Mouse (Mus musculus) kidney, postnatal 0 days (tissue): ENCODE measurements around the gene Cpeb1. TPM values are rescaled to one million over a fixed set of nuclear protein-coding genes. Genes with fewer than 3 reads are reported as not detected.
"Not testable (repeated sequence)": the region's sequence is repeated elsewhere in the genome, so short reads cannot be mapped to it uniquely, and the experiment has no call there.

Experiments used
- ATAC-seq: fragments of 200-750 bp; cut with Nextera tagmentation; replicated peaks from 2 replicates; pipeline ENCODE4 v1.8.0; 2017; ENCODE audit warnings: low read depth, moderate number of reproducible peaks, moderate TSS enrichment, moderate library complexity; ENCODE audit not compliant: low FRiP score
- DNase-seq: peaks from one replicate; pipeline ENCODE4 v3.0.0-alpha.2; 2016; ENCODE audit warnings: low spot score
- H3K27ac ChIP-seq: fragments of 300-500 bp; sonication (generic); 2 replicates; pipeline ENCODE4 v1.5.1; 2014; ENCODE audit warnings: mild to moderate bottlenecking
- H3K27me3 ChIP-seq: fragments of 300-500 bp; sonication (generic); 2 replicates; pipeline ENCODE4 v1.6.1; 2014; ENCODE audit warnings: low read length, mixed read lengths; ENCODE audit not compliant: insufficient read depth
- H3K36me3 ChIP-seq: fragments of 300-500 bp; sonication (generic); 2 replicates; pipeline ENCODE4 v1.6.1; 2014; ENCODE audit warnings: low read length, mixed read lengths; ENCODE audit not compliant: insufficient read depth
- H3K4me1 ChIP-seq: fragments of 300-500 bp; sonication (generic); replicated peaks from 2 replicates; pipeline ENCODE4 v1.6.1; 2014; ENCODE audit warnings: antibody characterized with exemption, low read length, mixed read lengths; ENCODE audit not compliant: insufficient read depth
- H3K4me2 ChIP-seq: fragments of 300-500 bp; sonication (generic); 2 replicates; pipeline ENCODE4 v1.6.1; 2014; ENCODE audit warnings: mild to moderate bottlenecking, low read length, moderate library complexity, mixed read lengths
- H3K4me3 ChIP-seq: fragments of 300-500 bp; sonication (generic); replicated peaks from 2 replicates; pipeline ENCODE4 v1.5.1; 2014; ENCODE audit warnings: low read depth, low read length
- H3K9ac ChIP-seq: fragments of 300-500 bp; sonication (generic); 2 replicates; pipeline ENCODE4 v1.6.1; 2014; ENCODE audit warnings: low read depth, low read length
- H3K9me3 ChIP-seq: fragments of 300-500 bp; sonication (generic); replicated peaks from 2 replicates; pipeline ENCODE4 v1.6.1; 2016; ENCODE audit warnings: low read length, inconsistent platforms, mixed read lengths
- CTCF ChIP-seq: IDR thresholded peaks from 2 replicates; pipeline ENCODE4 v1.5.1; 2016; ENCODE audit warnings: antibody characterized with exemption, low read depth, mild to moderate bottlenecking, moderate library complexity
- WGBS: fragments of 180-500 bp; shearing (Covaris S2); extraction: QIAGEN DNeasy Blood & Tissue Kit; methylation state at CpG from one replicate; pipeline ENCODE4 v1.1.7; 2014; 5-methylcytosine and 5-hydroxymethylcytosine counted together
- polyA plus RNA-seq: library from polyadenylated mRNA; unstranded; fragments of >200 nt; fragmentation: Nextera tagmentation; extraction: Ambion mirVana; gene quantifications from 2 replicates; pipeline ENCODE4 v1.2.1, GENCODE M21; 2015

Cpeb1 gene
- polyA plus RNA-seq, 1 experiment from 2014 or later = 0.39 TPM

DNA sequence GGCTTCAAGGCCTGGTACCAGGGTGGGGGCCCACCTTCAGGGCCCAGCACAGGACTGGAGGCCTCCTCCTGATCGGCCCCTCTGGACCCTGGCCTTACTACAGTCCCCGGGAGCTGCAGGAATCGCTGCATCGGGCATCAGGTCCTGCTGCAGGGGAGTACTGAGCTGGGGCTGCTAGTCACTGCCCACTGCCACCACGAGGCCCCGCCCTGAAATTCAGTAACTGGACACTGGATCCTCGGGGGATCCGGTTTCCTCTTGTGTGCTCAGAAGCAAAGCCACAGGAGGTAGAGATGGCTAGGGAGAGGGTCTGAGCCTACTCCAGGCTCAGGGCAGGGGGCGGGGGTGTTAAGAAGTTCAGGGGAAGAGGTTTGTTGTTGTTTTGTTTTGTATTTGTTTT, 34.4 kb upstream of the Cpeb1 start:
- no peak overlapping the region for H3K4me2 ChIP-seq
- H3K9ac ChIP-seq = no peak overlapping the region
- H3K4me1 ChIP-seq = no peaks in the 10 kb centered on the region
- no peaks in the 10 kb centered on the region for H3K9me3 ChIP-seq
- no peak overlapping the region for H3K4me3 ChIP-seq
- no peak for ATAC-seq
- 10% methylated on average over 9 of the region's 9 CpGs for WGBS
- no peaks in the 10 kb centered on the region for H3K36me3 ChIP-seq
- H3K27ac ChIP-seq = no peak overlapping the region
- TF ChIP-seq CTCF = no peak
- peak; percentile 39 for DNase-seq
- H3K27me3 ChIP-seq = 0 out of 2 replicates have a peak, but pooled peaks cover 3% of the 10 kb centered on the region

DNA sequence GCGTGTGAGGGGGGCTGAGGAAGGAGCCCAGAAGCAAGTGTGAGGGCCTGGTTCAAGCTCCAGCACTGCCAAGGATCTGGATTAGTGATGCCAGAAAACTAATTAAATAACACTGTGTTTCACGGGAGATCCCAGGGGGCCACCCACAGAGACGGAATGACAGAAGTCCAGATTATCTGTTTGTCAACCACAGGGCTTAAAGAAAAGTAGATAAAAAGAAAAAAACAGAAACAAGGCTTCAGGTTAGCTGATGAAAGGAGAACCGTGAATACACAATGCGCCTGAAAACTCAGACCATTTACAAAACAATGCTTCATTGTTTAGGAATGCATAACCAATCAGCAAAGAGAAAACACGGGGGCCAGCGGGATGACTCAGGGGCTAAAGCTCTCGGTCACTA, 25.5 kb upstream of the Cpeb1 start:
- ATAC-seq (no peak), DNase-seq (no peak)
- H3K9ac ChIP-seq = no peak overlapping the region
- peaks cover 4% of the 10 kb centered on the region; the same call in 1 of the 2 replicates for H3K27me3 ChIP-seq
- H3K36me3 ChIP-seq = no peaks in the 10 kb centered on the region
- 0 out of 2 replicates have a peak, but pooled peaks cover 6% of the 10 kb centered on the region for H3K4me1 ChIP-seq
- H3K4me2 ChIP-seq = no peak overlapping the region
- H3K9me3 ChIP-seq = no peaks in the 10 kb centered on the region
- no peak overlapping the region for H3K27ac ChIP-seq
- TF ChIP-seq CTCF = no peak
- H3K4me3 ChIP-seq = no peak overlapping the region
- 9% methylated on average over 8 of the region's 8 CpGs for WGBS

DNA sequence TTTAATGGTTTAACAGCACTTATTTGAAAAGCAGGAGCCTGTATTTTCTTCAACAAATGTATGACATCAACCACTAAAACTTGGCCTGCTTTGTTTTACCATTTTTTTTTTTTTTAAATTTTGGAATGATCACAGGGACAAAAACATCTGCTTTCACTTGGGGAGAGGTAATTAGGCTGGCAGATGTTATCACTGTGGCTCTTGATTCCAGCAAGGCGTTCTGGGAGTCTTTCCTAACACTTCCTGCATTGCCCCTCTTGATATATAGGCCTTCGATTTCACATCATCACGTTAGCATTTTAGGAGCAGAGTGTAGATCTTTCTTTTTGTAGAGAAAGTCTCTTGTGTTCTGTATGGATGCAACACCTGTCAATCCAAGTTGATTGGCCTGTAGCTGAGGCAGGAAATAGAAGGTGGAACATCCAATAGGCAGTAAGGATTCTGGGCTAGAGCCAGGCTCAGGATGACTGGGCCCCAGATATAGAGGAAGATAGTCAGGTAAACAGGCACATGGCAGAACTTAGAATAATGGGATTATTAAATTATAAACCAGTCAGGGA, 24.3 kb upstream of the Cpeb1 start:
- H3K4me2 ChIP-seq = no peak overlapping the region
- ATAC-seq (no peak), DNase-seq (no peak)
- no peak for TF ChIP-seq CTCF
- H3K4me1 ChIP-seq = 0 out of 2 replicates have a peak, but pooled peaks cover 6% of the 10 kb centered on the region
- no peaks in the 10 kb centered on the region for H3K9me3 ChIP-seq
- no peak overlapping the region for H3K9ac ChIP-seq
- no peak overlapping the region for H3K4me3 ChIP-seq
- H3K27ac ChIP-seq = no peak overlapping the region
- peaks cover 4% of the 10 kb centered on the region; the same call in 1 of the 2 replicates for H3K27me3 ChIP-seq
- H3K36me3 ChIP-seq = no peaks in the 10 kb centered on the region
- 63% methylated on average over 3 of the region's 3 CpGs for WGBS

- not testable (repeated sequence) for H3K4me1 ChIP-seq, H3K9ac ChIP-seq, H3K27me3 ChIP-seq, ATAC-seq, H3K9me3 ChIP-seq, H3K4me3 ChIP-seq, H3K4me2 ChIP-seq, H3K27ac ChIP-seq, H3K36me3 ChIP-seq, DNase-seq
- TF ChIP-seq CTCF = 0 out of 2 replicates have a peak, but pooled peaks have one; percentile 9
These were observed 23.0 kb upstream of the Cpeb1 start for GRCm38 (mm10) chr7:81478261-81478660.

DNA sequence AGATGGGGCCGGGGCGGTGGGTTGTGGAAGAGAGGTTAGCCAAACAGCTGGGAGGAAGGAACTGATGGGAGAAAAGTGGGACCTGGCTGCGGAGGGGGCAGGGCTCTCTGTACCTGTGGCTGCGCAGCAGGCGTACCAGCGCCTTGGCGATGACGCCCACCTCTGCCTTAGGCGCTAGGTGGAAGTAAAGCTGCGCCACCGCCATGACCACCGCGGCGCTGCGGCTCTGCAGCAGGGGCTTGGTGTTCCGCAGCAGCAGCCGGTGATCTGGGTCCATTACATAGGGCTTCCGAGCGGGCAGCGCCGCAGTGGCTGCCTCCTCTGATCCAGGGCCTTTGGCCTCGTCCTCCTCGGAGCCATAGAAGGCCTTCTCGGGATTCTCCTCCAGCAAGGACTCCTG, 21.6 kb upstream of the Cpeb1 start:
- peak; percentile 36; the same call in 1 of the 2 replicates for TF ChIP-seq CTCF
- Histone ChIP-seq H3K27me3 (peaks cover 4% of the 10 kb centered on the region; the same call in 1 of the 2 replicates), H3K27ac (no peak overlapping the region), H3K9me3 (no peaks in the 10 kb centered on the region), H3K9ac (no peak overlapping the region), H3K4me2 (peak overlapping the region; percentile 35; the same call in 1 of the 2 replicates), H3K36me3 (no peaks in the 10 kb centered on the region), H3K4me3 (no peak overlapping the region), H3K4me1 (0 out of 2 replicates have a peak, but pooled peaks cover 6% of the 10 kb centered on the region)
- ATAC-seq = no peak
- 5% methylated on average over 24 of the region's 24 CpGs for WGBS
- DNase-seq = no peak

GRCm38 (mm10) chr7:81475221-81475620, 20.0 kb upstream of the Cpeb1 start:
- WGBS = 88% methylated on average over 3 of the region's 3 CpGs
- no peak for DNase-seq
- H3K36me3 ChIP-seq = no peaks in the 10 kb centered on the region
- ATAC-seq = no peak
- no peak for TF ChIP-seq CTCF
- H3K9ac ChIP-seq = no peak overlapping the region
- peaks cover 4% of the 10 kb centered on the region; the same call in 1 of the 2 replicates for H3K27me3 ChIP-seq
- no peak overlapping the region for H3K27ac ChIP-seq
- H3K9me3 ChIP-seq = no peaks in the 10 kb centered on the region
- 0 out of 2 replicates have a peak, but pooled peaks cover 6% of the 10 kb centered on the region for H3K4me1 ChIP-seq
- H3K4me2 ChIP-seq = no peak overlapping the region
- no peak overlapping the region for H3K4me3 ChIP-seq

- no peak for DNase-seq
- TF ChIP-seq CTCF = no peak
These were observed 9.7 kb upstream of the Cpeb1 start for GRCm38 (mm10) chr7:81464906-81465450.

More at GRCm38 (mm10) chr7:81464906-81465450, 9.7 kb upstream of the Cpeb1 start:
- H3K27me3 ChIP-seq = no peaks in the 10 kb centered on the region
- no peaks in the 10 kb centered on the region for H3K36me3 ChIP-seq
- H3K4me2 ChIP-seq = no peak overlapping the region
- ATAC-seq = no peak
- no peak overlapping the region for H3K27ac ChIP-seq
- H3K4me3 ChIP-seq = no peak overlapping the region
- no peaks in the 10 kb centered on the region for H3K4me1 ChIP-seq
- no peak overlapping the region for H3K9ac ChIP-seq
- H3K9me3 ChIP-seq = no peaks in the 10 kb centered on the region
- WGBS = 69% methylated on average over 9 of the region's 9 CpGs
